Mouse (Mus musculus) inflammation-experienced regulatory T-cells (primary cell): ENCODE results near the gene Ipo9. TPM values are rescaled to one million over a fixed set of nuclear protein-coding genes. Genes with fewer than 3 reads are reported as not detected.

ENCODE experiments used
- polyA plus RNA-seq, 2 experiments: library from polyadenylated mRNA; unstranded; fragments of 100-300 nt; shearing (Covaris generic); gene quantifications; one replicate each; pipeline ENCODE4 v1.2.1; 2017

Ipo9 gene
- polyA plus RNA-seq: 10 to 100 TPM; 51.3 to 60.8 TPM

GRCm38 (mm10) chr1:135429901-135430668, at the start of gene Ipo9:
Ipo9 (minus strand) TSS chr1:135430499.

GRCm38 (mm10) chr1:135374868-135375581, 55.3 kb downstream of the Ipo9 start, which contains the start of gene Shisa4:
Shisa4 (minus strand) TSS chr1:135375237.

Other genes with a start within 250 kb of the Ipo9 start
- under 1 TPM in 1 of 2 experiments, not detected in 1; 0.34 TPM for gene Elf3, start 171.9 kb downstream of the Ipo9 start, polyA plus RNA-seq
- 10 to 100 TPM; 62.5 to 64.1 TPM for gene Rnpep, start 146.4 kb downstream of the Ipo9 start, polyA plus RNA-seq
- 100 to 1,000 TPM; 128 to 140 TPM for gene Timm17a, start 116.7 kb downstream of the Ipo9 start, polyA plus RNA-seq
- under 1 TPM in 1 of 2 experiments, not detected in 1; 0.21 TPM for gene Lmod1, start 105.7 kb downstream of the Ipo9 start, polyA plus RNA-seq
- gene Shisa4, start 55.3 kb downstream of the Ipo9 start, polyA plus RNA-seq: 1 to 10 TPM in 1 of 2 experiments, not detected in 1; 1.7 TPM
- gene Nav1, start 176.8 kb upstream of the Ipo9 start, polyA plus RNA-seq: under 1 TPM; 0.43 to 0.71 TPM